ENCODE assay signal across 8 mouse cellular contexts in genomic region chr2:167596726-167597491, GRCm38 (mm10). TPM values are rescaled to one million over a fixed set of nuclear protein-coding genes. Genes with fewer than 3 reads are reported as not detected.
DNase-seq lines count a peak whose midpoint lies in the region; ATAC-seq and TF ChIP-seq lines count a peak whose summit lies in the region.

No protein-coding gene starts in this region.

- peak overlapping the region; percentile 67 for H3K27ac ChIP-seq in hindbrain, embryonic 13.5 days
- H3K27ac ChIP-seq in midbrain, embryonic 11.5 days (ENCODE audit: low read depth, low read length) = no peak overlapping the region
- no peak overlapping the region for H3K27ac ChIP-seq in layer of hippocampus, adult 2 months

- peak; percentile 29 for ATAC-seq in hindbrain, embryonic 13.5 days (ENCODE audit: low FRiP score)
- peak; percentile 33; the same call in 1 of the 2 replicates for ATAC-seq in midbrain, embryonic 11.5 days (ENCODE audit: low FRiP score)

- H3K36me3 ChIP-seq in hindbrain, embryonic 13.5 days = no peaks in the 10 kb centered on the region
- H3K36me3 ChIP-seq in midbrain, embryonic 11.5 days (ENCODE audit: control insufficient read depth, insufficient read depth, low read length) = no peaks in the 10 kb centered on the region

- H3K9me3 ChIP-seq in hindbrain, embryonic 13.5 days = no peaks in the 10 kb centered on the region
- H3K9me3 ChIP-seq in midbrain, embryonic 11.5 days (ENCODE audit: control insufficient read depth, low read length) = no peaks in the 10 kb centered on the region

- peak overlapping the region; percentile 62 for H3K9ac ChIP-seq in hindbrain, embryonic 13.5 days
- H3K9ac ChIP-seq in midbrain, embryonic 11.5 days (ENCODE audit: low read length) = peak overlapping the region; percentile 40; the same call in 1 of the 2 replicates

- H3K4me2 ChIP-seq in hindbrain, embryonic 13.5 days = peak overlapping the region; percentile 44
- peak overlapping the region; percentile 35 for H3K4me2 ChIP-seq in midbrain, embryonic 11.5 days

- no peak for TF ChIP-seq CTCF in layer of hippocampus, adult 2 months (conservative IDR thresholded peaks at IDR 0.05)

- DNase-seq in heart, adult 11 months = peak; percentile 96
- no peak for DNase-seq in heart, postnatal 36 days
- peak; percentile 61 for DNase-seq in NIH3T3 (ENCODE audit: low read depth)
- no peak for DNase-seq in midbrain, embryonic 11.5 days (ENCODE audit: low spot score, missing footprints)
- DNase-seq in layer of hippocampus, adult 2 months (ENCODE audit: low spot score in 2 of 2) = no peak
- no peak for DNase-seq in left cerebral cortex, adult 8-10 months (ENCODE audit: low spot score in 2 of 2)
- DNase-seq in adrenal gland, adult (ENCODE audit: inconsistent age in 2 of 2, low spot score in 1 of 2) = no peak

- intact Hi-C loops in heart, postnatal 36 days (cut with DNase I) = no loop called here

- peaks cover 40% of the 10 kb centered on the region for H3K27me3 ChIP-seq in hindbrain, embryonic 13.5 days
- H3K27me3 ChIP-seq in midbrain, embryonic 11.5 days (ENCODE audit: control insufficient read depth, insufficient read depth, low read length) = no peaks in the 10 kb centered on the region; the same call in 1 of the 2 replicates

- H3K4me1 ChIP-seq in hindbrain, embryonic 13.5 days (replicated peaks) = peaks cover 28% of the 10 kb centered on the region
- H3K4me1 ChIP-seq in midbrain, embryonic 11.5 days (ENCODE audit: control insufficient read depth, insufficient read depth, low read length) = peaks cover 11% of the 10 kb centered on the region

- no peak overlapping the region for H3K4me3 ChIP-seq in hindbrain, embryonic 13.5 days
- H3K4me3 ChIP-seq in midbrain, embryonic 11.5 days (ENCODE audit: low read depth, low read length) = no peak overlapping the region
- no peak overlapping the region for H3K4me3 ChIP-seq in layer of hippocampus, adult 2 months

- 31% methylated on average over 27 of the region's 27 CpGs for WGBS in hindbrain, embryonic 13.5 days
- 47% methylated on average over 27 of the region's 27 CpGs for WGBS in midbrain, embryonic 11.5 days

RNA-seq across cellular contexts. Expression of gene Ube2v1, which starts 35.0 kb away (rescaled TPM):
- total RNA-seq in heart, postnatal 36 days (2021) = 100 to 1,000 TPM; 111 to 114 TPM
- 310 and 311 TPM in 2 replicates for polyA plus RNA-seq in hindbrain, embryonic 13.5 days (2015; fragmentation: Nextera tagmentation; extraction: Ambion mirVana)
- 252 and 273 TPM in 2 replicates for polyA plus RNA-seq in midbrain, embryonic 11.5 days (2014; fragmentation: Nextera tagmentation; extraction: Ambion mirVana)
- 100 to 1,000 TPM; 216 to 232 TPM for total RNA-seq in layer of hippocampus, adult 2 months (2021)
- total RNA-seq in left cerebral cortex, adult 8-10 months (2022) = 100 to 1,000 TPM; 257 to 274 (median 265) TPM

RNA-seq across cellular contexts. Expression of gene Snai1, which starts 58.9 kb away (rescaled TPM):
- total RNA-seq in heart, postnatal 36 days (2021) = 1 to 10 TPM; 1.5 to 2.0 TPM
- 7.5 and 7.9 TPM in 2 replicates for polyA plus RNA-seq in hindbrain, embryonic 13.5 days (2015; fragmentation: Nextera tagmentation; extraction: Ambion mirVana)
- 18.4 and 20.8 TPM in 2 replicates for polyA plus RNA-seq in midbrain, embryonic 11.5 days (2014; fragmentation: Nextera tagmentation; extraction: Ambion mirVana)
- under 1 TPM; 0.64 to 0.82 TPM for total RNA-seq in layer of hippocampus, adult 2 months (2021)
- total RNA-seq in left cerebral cortex, adult 8-10 months (2022) = under 1 TPM; 0.48 to 0.93 (median 0.70) TPM

Comparison
In these comparisons a context has a peak if more than half of its experiments do, and no peak if none do; other contexts are left out.
1. DNase-seq: peak in heart, adult 11 months (single experiment) and NIH3T3 (single experiment); none in heart, postnatal 36 days (0 of 2), midbrain, embryonic 11.5 days (single experiment), layer of hippocampus, adult 2 months (0 of 2), left cerebral cortex, adult 8-10 months (0 of 2) and adrenal gland, adult (0 of 2).